Mouse (Mus musculus) liver, postnatal 0 days (tissue): ENCODE measurements around the gene Hgd.

Experiments
- CTCF ChIP-seq: sonication (generic); IDR thresholded peaks from 2 replicates; pipeline ENCODE4 v1.5.1; 2016; ENCODE audit warnings: antibody characterized with exemption, low read depth
- EP300 ChIP-seq: IDR thresholded peaks from 2 replicates; pipeline ENCODE4 v1.6.1; 2016; ENCODE audit warnings: antibody characterized with exemption, low read depth, mild to moderate bottlenecking

DNA sequence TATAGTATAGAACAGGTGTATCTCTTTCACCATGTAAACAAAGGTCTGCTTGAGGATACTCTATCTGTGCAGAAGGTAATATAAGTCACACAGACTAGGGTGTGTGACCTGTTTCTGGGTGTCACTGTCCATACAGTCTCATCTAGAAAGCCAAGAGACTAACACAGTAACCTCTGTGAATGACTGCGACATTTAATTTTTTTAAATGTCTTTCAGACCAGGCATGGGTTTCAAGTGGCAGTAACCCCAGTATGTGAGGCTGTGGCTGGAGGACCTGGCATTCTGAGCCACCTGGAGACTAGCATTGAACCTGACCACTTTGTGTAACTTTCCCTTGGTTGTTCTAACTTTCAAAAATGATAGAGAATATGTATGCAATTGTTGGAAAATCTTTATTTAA lies 73.1 kb downstream of the Hgd start:
- TF ChIP-seq CTCF (no peak), EP300 (no peak)
